Comparison of ENCODE assay signal across 9 mouse cellular contexts in genomic region chr1:119548668-119549326, GRCm38 (mm10). TPM values are rescaled to one million over a fixed set of nuclear protein-coding genes. Genes with fewer than 3 reads are reported as not detected.
DNase-seq lines count a peak whose midpoint lies in the region.
"Had no signal": no experiment of that assay in that cellular context is flagged by ENCODE, and none has a peak within 500 bp of the region (broad histone marks: within the 10 kb centered on the region; RNA-seq: fewer than 3 reads in every experiment).

No protein-coding gene starts in this region.

- H3K36me3 ChIP-seq in limb, embryonic 10.5 days, result peaks cover 42% of the 10 kb centered on the region
- no peaks in the 10 kb centered on the region for H3K36me3 ChIP-seq in splenic B cell, adult 2 months (ENCODE audit: control insufficient read depth, insufficient read depth, low read length, poor library complexity, severe bottlenecking)
- H3K36me3 ChIP-seq: embryonic facial prominence, embryonic 12.5 days had no signal

- no peak overlapping the region for H3K4me3 ChIP-seq in limb, embryonic 10.5 days
- H3K4me3 ChIP-seq: embryonic facial prominence, embryonic 12.5 days had no signal

- H3K9me3 ChIP-seq in limb, embryonic 10.5 days (replicated peaks), result no peaks in the 10 kb centered on the region
- H3K9me3 ChIP-seq: embryonic facial prominence, embryonic 12.5 days had no signal

- no peak overlapping the region for H3K27ac ChIP-seq in limb, embryonic 10.5 days
- H3K27ac ChIP-seq: embryonic facial prominence, embryonic 12.5 days had no signal

- DNase-seq in 3T3-L1 (ENCODE audit: low read depth, low spot score), result peak; percentile 88
- peak; percentile 88 for DNase-seq in ZHBTc4 (ENCODE audit: low read depth, low spot score)
- peak; percentile 82 to 91 for DNase-seq in cerebellum, postnatal 25 days
- peak; percentile 79 for DNase-seq in gastrocnemius, postnatal 14 days
- DNase-seq in kidney, adult 11 months, result peak; percentile 67
- DNase-seq in limb, embryonic 10.5 days (ENCODE audit: low spot score), result peak; percentile 70
- DNase-seq in naive thymus-derived CD4-positive, alpha-beta T cell, adult 2 months (ENCODE audit: low read depth), result peak; percentile 77
- peak; percentile 80 for DNase-seq in splenic B cell, adult 2 months (ENCODE audit: low read depth, low spot score)

- peaks cover 8% of the 10 kb centered on the region; the same call in 1 of the 2 replicates for H3K4me1 ChIP-seq in limb, embryonic 10.5 days
- H3K4me1 ChIP-seq: embryonic facial prominence, embryonic 12.5 days had no signal

- intact Hi-C loops in gastrocnemius, postnatal 14 days (cut with DNase I; ENCODE audit: low total_unique reads), result loop anchor here (5.0 to 10.0 kb wide), 3 partner anchors 129 to 456 kb away; partner anchors contain the start of gene Sctr

- WGBS in limb, embryonic 10.5 days, result 70% methylated on average over 7 of the region's 7 CpGs

- no peaks in the 10 kb centered on the region for H3K27me3 ChIP-seq in limb, embryonic 10.5 days (ENCODE audit: low read depth, poor library complexity, severe bottlenecking)
- H3K27me3 ChIP-seq in splenic B cell, adult 2 months (ENCODE audit: control insufficient read depth, insufficient read depth, low read length, poor library complexity, severe bottlenecking), result no peaks in the 10 kb centered on the region
- H3K27me3 ChIP-seq: embryonic facial prominence, embryonic 12.5 days had no signal

RNA-seq across cellular contexts. Expression of gene Tmem185b, which starts 22.8 kb away (rescaled TPM):
- total RNA-seq in gastrocnemius, postnatal 14 days (2021), result 1 to 10 TPM; 5.5 to 5.9 TPM
- 20.7 and 20.9 TPM in 2 replicates for polyA plus RNA-seq in limb, embryonic 10.5 days (2016; fragmentation: Nextera tagmentation; extraction: Ambion mirVana)

RNA-seq across cellular contexts. Expression of gene Ralb, which starts 44.2 kb away (rescaled TPM):
- total RNA-seq in gastrocnemius, postnatal 14 days (2021), result 10 to 100 TPM; 17.2 to 18.9 TPM
- 106 and 112 TPM in 2 replicates for polyA plus RNA-seq in limb, embryonic 10.5 days (2016; fragmentation: Nextera tagmentation; extraction: Ambion mirVana)
